Mouse (Mus musculus): ENCODE measurements around the gene Sox14. TPM values are rescaled to one million over a fixed set of nuclear protein-coding genes. Genes with fewer than 3 reads are reported as not detected.

Gene Sox14
- polyA plus RNA-seq, 1 experiment from 2014 or later, result 112 TPM

GRCm38 (mm10) chr9:99838877-99839276, 37.1 kb downstream of the Sox14 start:
- Histone ChIP-seq H3K36me3 (no peaks in the 10 kb centered on the region), H3K9me3 (no peaks in the 10 kb centered on the region), H3K4me1 (replicated peaks) (peaks cover 9% of the 10 kb centered on the region; the same call in 1 of the 2 replicates), H3K27me3 (peaks cover 4% of the 10 kb centered on the region; the same call in 1 of the 2 replicates), H3K4me2 (replicated peaks) (no peak overlapping the region), H3K9ac (replicated peaks) (no peak overlapping the region), H3K27ac (no peak overlapping the region), H3K4me3 (replicated peaks) (no peak overlapping the region)
- WGBS, result 86% methylated on average over 7 of the region's 7 CpGs
- no peak for ATAC-seq

GRCm38 (mm10) chr9:99836707-99837106, 39.3 kb downstream of the Sox14 start:
- peaks cover 4% of the 10 kb centered on the region; the same call in 1 of the 2 replicates for H3K27me3 ChIP-seq
- H3K27ac ChIP-seq, result no peak overlapping the region
- no peaks in the 10 kb centered on the region for H3K9me3 ChIP-seq
- no peaks in the 10 kb centered on the region for H3K36me3 ChIP-seq
- no peak overlapping the region for H3K4me3 ChIP-seq (replicated peaks)
- H3K4me2 ChIP-seq (replicated peaks), result no peak overlapping the region
- no peak for ATAC-seq
- 95% methylated on average over 12 of the region's 12 CpGs for WGBS
- peaks cover 9% of the 10 kb centered on the region; the same call in 1 of the 2 replicates for H3K4me1 ChIP-seq (replicated peaks)
- no peak overlapping the region for H3K9ac ChIP-seq (replicated peaks)

- Histone ChIP-seq H3K9me3 (no peaks in the 10 kb centered on the region), H3K9ac (replicated peaks) (no peak overlapping the region), H3K4me3 (replicated peaks) (no peak overlapping the region), H3K27ac (no peak overlapping the region), H3K27me3 (peaks cover 4% of the 10 kb centered on the region; the same call in 1 of the 2 replicates), H3K4me1 (replicated peaks) (peaks cover 9% of the 10 kb centered on the region; the same call in 1 of the 2 replicates), H3K36me3 (no peaks in the 10 kb centered on the region), H3K4me2 (replicated peaks) (no peak overlapping the region)
- ATAC-seq, result peak; percentile 67; the same call in 1 of the 2 replicates
- WGBS, result 44% methylated on average over 11 of the region's 11 CpGs
Observed at GRCm38 (mm10) chr9:99835624-99836430, 40.1 kb downstream of the Sox14 start.

Other genes with a start within 250 kb of the Sox14 start
- gene Dzip1l, start 246.7 kb downstream of the Sox14 start, polyA plus RNA-seq (2015; fragmentation: Nextera tagmentation; extraction: Ambion mirVana), result 11.1 and 12.8 TPM in 2 replicates
- 0.12 TPM in 1 of 2 replicates, not detected in the other for gene Cldn18, start 158.9 kb downstream of the Sox14 start, polyA plus RNA-seq (2015; fragmentation: Nextera tagmentation; extraction: Ambion mirVana)